Mouse (Mus musculus) forebrain, embryonic 11.5 days (tissue): ENCODE data around the gene AC131692.1. TPM values are rescaled to one million over a fixed set of nuclear protein-coding genes. Genes with fewer than 3 reads are reported as not detected.
A peak's percentile ranks its signal among the peaks of the same experiment; 100 is the strongest.
"Not testable (repeated sequence)": the region's sequence is repeated elsewhere in the genome, so short reads cannot be mapped to it uniquely, and the experiment has no call there.

ENCODE experiments used
- ATAC-seq: fragments of 200-750 bp; cut with Nextera tagmentation; replicated peaks from 2 replicates; pipeline ENCODE4 v1.8.0; 2017; ENCODE audit warnings: moderate TSS enrichment; ENCODE audit not compliant: low FRiP score
- DNase-seq: peaks from one replicate; pipeline ENCODE4 v3.0.0-alpha.2; 2017; ENCODE audit warnings: low spot score
- H3K27ac ChIP-seq: fragments of 300-500 bp; sonication (generic); 2 replicates; pipeline ENCODE4 v1.5.1; 2014; ENCODE audit warnings: low read depth, low read length
- H3K27me3 ChIP-seq: fragments of 300-500 bp; sonication (generic); 2 replicates; pipeline ENCODE4 v1.6.1; 2014; ENCODE audit warnings: mild to moderate bottlenecking, low read length, mixed read lengths; ENCODE audit not compliant: control insufficient read depth, insufficient read depth
- H3K36me3 ChIP-seq: fragments of 300-500 bp; sonication (generic); 2 replicates; pipeline ENCODE4 v1.6.1; 2014; ENCODE audit warnings: mild to moderate bottlenecking, low read length, moderate library complexity, mixed read lengths; ENCODE audit not compliant: control insufficient read depth, insufficient read depth
- H3K4me1 ChIP-seq: fragments of 300-500 bp; sonication (generic); replicated peaks from 2 replicates; pipeline ENCODE4 v1.6.1; 2014; ENCODE audit warnings: low read length, mixed read lengths; ENCODE audit not compliant: control insufficient read depth, insufficient read depth
- H3K4me2 ChIP-seq: fragments of 300-500 bp; sonication (generic); 2 replicates; pipeline ENCODE4 v1.6.1; 2014; ENCODE audit warnings: low read depth, mild to moderate bottlenecking, low read length, moderate library complexity, mixed read lengths; ENCODE audit not compliant: severe bottlenecking
- H3K4me3 ChIP-seq: fragments of 300-500 bp; sonication (generic); 2 replicates; pipeline ENCODE4 v1.5.1; 2014; ENCODE audit warnings: low read depth, low read length
- H3K9ac ChIP-seq: fragments of 300-500 bp; sonication (generic); 2 replicates; pipeline ENCODE4 v1.6.1; 2014; ENCODE audit warnings: low read length
- H3K9me3 ChIP-seq: fragments of 300-500 bp; sonication (generic); 2 replicates; pipeline ENCODE4 v1.6.1; 2016; ENCODE audit warnings: low read length, mixed read lengths; ENCODE audit not compliant: control insufficient read depth
- WGBS: fragments of 180-500 bp; shearing (Covaris S2); extraction: QIAGEN DNeasy Blood & Tissue Kit; methylation state at CpG from one replicate; pipeline ENCODE4 v1.1.7; 2014; 5-methylcytosine and 5-hydroxymethylcytosine counted together
- polyA plus RNA-seq: library from polyadenylated mRNA; unstranded; fragments of >200 nt; fragmentation: Nextera tagmentation; extraction: Ambion mirVana; gene quantifications from 2 replicates; pipeline ENCODE4 v1.2.1, GENCODE M21; 2014

The AC131692.1 gene
- polyA plus RNA-seq, 1 experiment from 2014 or later, result 0.90 TPM

DNA sequence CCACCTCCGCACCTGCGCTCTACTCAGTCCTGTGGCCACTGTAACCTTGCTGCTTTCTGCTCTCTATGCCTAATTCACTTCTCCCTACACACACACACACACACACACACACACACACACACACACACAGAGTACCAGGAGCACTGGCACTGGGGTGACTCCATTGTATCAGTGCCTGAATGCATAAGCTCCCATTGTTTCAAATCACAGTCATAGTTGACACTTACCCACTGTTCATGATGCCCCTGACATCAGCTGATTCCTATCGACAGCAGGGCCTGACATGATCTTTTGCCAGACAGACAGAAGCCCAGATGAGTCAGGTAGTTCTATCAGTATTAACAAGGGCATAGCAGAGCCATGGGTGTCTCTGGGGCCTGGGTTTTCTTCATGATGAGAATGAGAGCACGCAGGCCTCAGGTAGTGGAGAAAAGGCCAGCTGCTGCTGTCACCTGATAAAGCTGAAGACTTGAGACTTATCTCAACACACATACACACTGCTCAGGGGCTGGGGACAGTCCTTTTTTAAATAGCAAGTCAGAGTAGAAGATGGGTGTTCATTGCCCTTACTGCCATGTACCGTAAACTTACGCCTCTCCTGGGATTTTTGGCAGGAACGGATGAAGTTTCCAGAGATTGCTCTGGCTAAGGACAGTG is 38.1 kb downstream of the AC131692.1 start:
- no peaks in the 10 kb centered on the region for H3K9me3 ChIP-seq
- no peak overlapping the region for H3K4me2 ChIP-seq
- H3K9ac ChIP-seq, result no peak overlapping the region
- ATAC-seq, result no peak
- no peak overlapping the region for H3K4me3 ChIP-seq
- no peaks in the 10 kb centered on the region for H3K4me1 ChIP-seq
- no peaks in the 10 kb centered on the region for H3K36me3 ChIP-seq
- no peaks in the 10 kb centered on the region for H3K27me3 ChIP-seq
- H3K27ac ChIP-seq, result no peak overlapping the region
- 89% methylated on average over 7 of the region's 7 CpGs for WGBS
- DNase-seq, result no peak

DNA sequence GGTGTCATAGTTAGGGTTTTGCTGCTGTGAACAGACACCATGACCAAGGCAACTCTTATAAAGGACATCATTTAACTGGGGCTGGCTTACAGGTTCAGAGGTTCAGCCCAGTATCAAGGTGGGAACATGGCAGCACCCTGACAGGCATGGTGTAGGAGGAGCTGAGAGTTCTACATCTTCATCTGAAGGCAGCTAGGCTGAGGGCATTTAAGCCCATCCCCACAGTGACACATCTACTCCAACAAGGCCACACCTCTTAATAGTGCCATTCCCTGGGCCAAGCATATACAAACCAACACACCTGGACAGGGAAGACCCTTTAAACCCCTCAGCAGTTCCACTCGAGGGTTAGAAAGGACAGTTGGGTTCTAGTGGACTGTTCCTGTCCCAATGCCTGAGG is 39.0 kb downstream of the AC131692.1 start:
- H3K36me3 ChIP-seq, H3K4me3 ChIP-seq: not testable (repeated sequence)

DNA sequence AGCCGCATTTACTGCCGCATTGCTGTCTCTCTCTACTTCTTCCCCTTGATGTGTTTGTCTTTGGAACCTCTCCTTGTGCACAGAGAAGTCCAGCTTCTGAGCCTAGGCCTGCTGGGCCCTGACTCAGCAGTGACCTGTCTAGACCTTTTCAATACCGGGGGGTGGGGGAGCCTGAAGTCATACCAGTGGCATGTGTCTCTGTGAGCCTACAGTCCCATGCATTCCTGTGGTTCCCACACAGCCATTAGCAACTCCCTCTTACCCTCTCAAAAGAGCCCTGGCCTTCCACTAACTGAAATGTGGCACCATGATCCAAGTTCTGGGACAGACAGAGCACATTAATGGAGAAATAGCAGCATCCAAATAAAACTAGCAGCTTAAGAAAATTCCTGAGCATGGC is 42.2 kb downstream of the AC131692.1 start:
- H3K4me3 ChIP-seq, result no peak overlapping the region
- no peak overlapping the region for H3K9ac ChIP-seq
- no peak overlapping the region for H3K4me2 ChIP-seq
- H3K9me3 ChIP-seq, result no peaks in the 10 kb centered on the region
- H3K36me3 ChIP-seq, result no peaks in the 10 kb centered on the region
- 0 out of 2 replicates have a peak, but pooled peaks cover 6% of the 10 kb centered on the region for H3K4me1 ChIP-seq
- no peak overlapping the region for H3K27ac ChIP-seq
- no peaks in the 10 kb centered on the region for H3K27me3 ChIP-seq
- ATAC-seq, result no peak
- no peak for DNase-seq
- 87% methylated on average over 3 of the region's 3 CpGs for WGBS

More for the DNA sequence above, 39.0 kb downstream of the AC131692.1 start:
- not testable (repeated sequence) for H3K9ac ChIP-seq, DNase-seq, H3K27me3 ChIP-seq, ATAC-seq, H3K27ac ChIP-seq, H3K4me2 ChIP-seq, H3K4me1 ChIP-seq, H3K9me3 ChIP-seq
- 63% methylated on average over 1 of the region's 1 CpGs for WGBS

DNA sequence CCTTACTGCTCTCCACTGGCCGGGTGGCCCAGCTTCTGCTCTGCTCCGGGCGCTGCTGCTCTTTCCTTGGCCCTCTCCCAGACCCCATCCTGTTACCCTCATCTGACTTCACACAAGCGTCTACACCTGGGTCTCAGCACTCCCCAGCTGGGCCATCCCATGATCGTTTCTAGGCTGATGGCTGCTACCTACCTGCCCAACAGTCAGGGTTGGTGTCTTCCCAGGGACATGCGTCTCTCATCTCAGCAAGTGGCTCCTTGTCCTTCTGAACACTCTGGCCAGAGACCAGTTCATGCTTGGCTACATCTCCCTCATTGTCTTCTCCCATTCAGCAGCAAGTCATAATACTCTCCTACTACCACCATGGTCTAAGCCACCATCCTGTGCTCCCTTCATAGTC is 45.5 kb downstream of the AC131692.1 start:
- ATAC-seq (no peak), DNase-seq (no peak)
- Histone ChIP-seq H3K27me3 (no peaks in the 10 kb centered on the region), H3K9me3 (no peaks in the 10 kb centered on the region), H3K36me3 (no peaks in the 10 kb centered on the region), H3K27ac (no peak overlapping the region; the same call in 1 of the 2 replicates), H3K4me3 (no peak overlapping the region), H3K9ac (peak overlapping the region; percentile 83; the same call in 1 of the 2 replicates), H3K4me1 (0 out of 2 replicates have a peak, but pooled peaks cover 6% of the 10 kb centered on the region), H3K4me2 (peak overlapping the region; percentile 79)
- whole genome bisulfite sequencing, result 90% methylated on average over 6 of the region's 6 CpGs

DNA sequence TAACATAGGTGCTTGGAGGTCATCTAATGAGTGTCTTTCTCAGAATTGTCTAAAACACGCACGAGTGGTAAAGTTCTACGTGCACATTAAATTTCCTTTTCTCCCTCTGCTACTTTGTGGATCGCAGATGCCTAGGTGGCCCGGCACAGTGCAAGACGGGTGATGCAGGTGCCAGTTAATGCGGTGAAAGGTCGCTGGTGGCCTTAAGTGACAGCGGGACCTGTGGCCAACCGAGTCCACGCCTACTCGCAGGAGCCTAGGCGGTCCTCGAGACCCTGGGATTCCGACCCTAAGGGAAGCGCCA is 46.1 kb downstream of the AC131692.1 start:
- H3K4me3 ChIP-seq, result peak overlapping the region; percentile 68
- peak overlapping the region; percentile 83 for H3K9ac ChIP-seq
- 0 out of 2 replicates have a peak, but pooled peaks cover 6% of the 10 kb centered on the region for H3K4me1 ChIP-seq
- WGBS, result 8% methylated on average over 16 of the region's 16 CpGs
- DNase-seq, result no peak
- no peaks in the 10 kb centered on the region for H3K9me3 ChIP-seq
- H3K4me2 ChIP-seq, result peak overlapping the region; percentile 79
- H3K27ac ChIP-seq, result peak overlapping the region; percentile 97
- no peaks in the 10 kb centered on the region for H3K27me3 ChIP-seq
- ATAC-seq, result no peak
- no peaks in the 10 kb centered on the region for H3K36me3 ChIP-seq

DNA sequence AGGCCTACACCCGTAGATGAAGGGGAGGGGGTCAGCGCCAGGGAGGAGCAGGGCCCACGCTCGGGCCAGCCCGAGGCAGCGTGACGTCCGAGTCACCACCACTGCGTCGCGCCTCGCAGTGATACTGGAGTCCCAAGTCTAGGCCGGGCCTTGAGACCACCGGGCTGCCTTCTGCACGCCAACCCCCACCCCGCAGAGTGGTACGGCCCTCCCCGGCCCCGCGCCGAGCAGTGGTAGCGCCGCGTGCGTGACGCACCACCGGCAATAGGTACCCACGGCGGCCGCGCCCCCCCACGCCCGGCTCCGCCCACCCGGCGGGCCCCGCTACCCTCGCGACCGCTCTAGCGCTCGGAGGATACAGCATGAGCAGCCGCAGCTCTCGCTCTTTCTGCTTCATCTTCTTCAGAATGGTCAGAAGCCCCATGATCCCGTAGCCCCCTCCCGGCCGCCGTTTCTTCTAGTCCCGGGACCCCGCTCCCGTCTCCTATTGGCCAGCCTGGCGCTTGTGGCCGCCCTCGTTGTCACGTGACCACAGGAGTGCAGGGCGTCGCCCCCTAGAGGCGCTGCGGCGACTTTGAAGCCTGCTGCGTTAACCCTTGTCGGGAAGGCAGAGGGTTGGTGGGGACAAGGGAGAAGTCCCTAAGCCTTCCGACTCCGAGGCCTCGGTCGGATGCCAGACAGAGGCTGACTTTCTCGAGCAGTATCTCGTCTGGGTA is 46.6 kb downstream of the AC131692.1 start, which contains the start of gene Batf2:
Batf2 (plus strand) TSS at position 306 of the 716 bp plus-strand sequence.
- under 1% methylated on average over 68 of the region's 68 CpGs for WGBS
- DNase-seq (peak; percentile 97), ATAC-seq (peak; percentile 93)
- Histone ChIP-seq H3K9ac (peak within 1 kb of the TSS; percentile 83), H3K27me3 (no peaks in the 10 kb centered on the region), H3K36me3 (no peaks in the 10 kb centered on the region), H3K4me1 (0 out of 2 replicates have a peak, but pooled peaks cover 6% of the 10 kb centered on the region), H3K27ac (peak within 1 kb of the TSS; percentile 97), H3K4me2 (peak within 1 kb of the TSS; percentile 79), H3K4me3 (peak within 1 kb of the TSS; percentile 68), H3K9me3 (no peaks in the 10 kb centered on the region)

DNA sequence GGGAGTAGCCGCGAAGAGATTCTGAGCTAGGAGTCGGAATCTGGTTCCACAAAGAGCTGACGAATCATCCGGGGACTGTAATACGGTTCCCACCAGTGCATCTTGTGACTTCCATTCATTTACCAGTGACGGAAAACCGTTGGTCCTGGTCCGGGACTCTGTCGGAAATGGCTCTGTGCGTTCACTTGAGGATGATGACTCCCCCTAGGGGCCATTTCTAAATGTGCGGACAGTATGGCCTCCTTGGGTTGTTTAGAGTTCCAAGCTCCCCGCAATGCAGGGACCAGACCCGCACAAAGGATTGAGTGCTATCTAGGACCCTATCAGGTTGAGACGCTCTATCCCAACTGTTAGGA is 47.2 kb downstream of the AC131692.1 start, which contains the start of gene Arl2:
Arl2 (minus strand) TSS at position 155 of the 356 bp plus-strand sequence.
- ATAC-seq, result peak; percentile 72
- Histone ChIP-seq H3K36me3 (no peaks in the 10 kb centered on the region), H3K9ac (peak within 1 kb of the TSS; percentile 83), H3K4me2 (peak within 1 kb of the TSS; percentile 79), H3K4me1 (0 out of 2 replicates have a peak, but pooled peaks cover 6% of the 10 kb centered on the region), H3K27ac (peak within 1 kb of the TSS; percentile 97), H3K9me3 (no peaks in the 10 kb centered on the region), H3K4me3 (peak within 1 kb of the TSS; percentile 68), H3K27me3 (no peaks in the 10 kb centered on the region)
- peak; percentile 87 for DNase-seq
- 2% methylated on average over 15 of the region's 15 CpGs for WGBS

DNA sequence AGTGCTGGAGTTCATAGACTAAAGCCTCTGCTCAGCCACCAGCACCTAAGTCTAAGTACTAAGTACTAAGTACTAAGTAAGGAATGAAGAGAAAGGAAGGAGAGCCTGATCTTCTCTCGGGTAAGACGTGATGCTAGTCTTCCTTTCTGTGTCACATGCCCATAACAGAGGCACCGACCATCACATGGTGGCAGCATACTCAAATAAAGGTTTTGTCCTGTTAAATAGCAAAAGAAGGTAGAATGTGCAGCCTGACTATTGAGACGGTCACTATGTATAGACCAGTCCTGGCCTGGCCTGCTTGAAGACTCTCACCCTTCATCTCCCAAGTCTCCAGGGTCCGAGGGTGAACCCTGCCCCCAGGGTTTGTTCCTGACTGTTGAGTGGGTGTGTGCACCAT is 50.6 kb downstream of the AC131692.1 start:
- no peak for ATAC-seq
- Histone ChIP-seq H3K4me3 (no peak overlapping the region), H3K4me2 (no peak overlapping the region)

More for the DNA sequence above, 50.6 kb downstream of the AC131692.1 start:
- H3K9ac ChIP-seq, result no peak overlapping the region
- no peaks in the 10 kb centered on the region for H3K27me3 ChIP-seq
- H3K9me3 ChIP-seq, result no peaks in the 10 kb centered on the region
- DNase-seq, result no peak
- H3K4me1 ChIP-seq, result 0 out of 2 replicates have a peak, but pooled peaks cover 4% of the 10 kb centered on the region
- H3K36me3 ChIP-seq, result no peaks in the 10 kb centered on the region
- WGBS, result 86% methylated on average over 5 of the region's 5 CpGs
- no peak overlapping the region for H3K27ac ChIP-seq
